Mouse (Mus musculus) neural tube, embryonic 13.5 days (tissue): ENCODE results near the gene Slc7a8. TPM values are rescaled to one million over a fixed set of nuclear protein-coding genes. Genes with fewer than 3 reads are reported as not detected.
A peak's percentile ranks its signal among the peaks of the same experiment; 100 is the strongest.

Source experiments
- ATAC-seq: fragments of 200-750 bp; cut with Nextera tagmentation; 2 replicates; pipeline ENCODE4 v1.8.0; 2017; ENCODE audit warnings: low read depth, mild to moderate bottlenecking, moderate TSS enrichment, moderate library complexity
- H3K27ac ChIP-seq: fragments of 300-500 bp; sonication (generic); replicated peaks from 2 replicates; pipeline ENCODE4 v1.5.1; 2015; ENCODE audit warnings: moderate library complexity, mild to moderate bottlenecking, inconsistent platforms
- H3K27me3 ChIP-seq: fragments of 300-500 bp; sonication (generic); 2 replicates; pipeline ENCODE4 v1.6.1; 2015; ENCODE audit warnings: mild to moderate bottlenecking, inconsistent platforms
- H3K36me3 ChIP-seq: fragments of 300-500 bp; sonication (generic); 2 replicates; pipeline ENCODE4 v1.6.1; 2015; ENCODE audit warnings: mild to moderate bottlenecking, inconsistent platforms
- H3K4me1 ChIP-seq: fragments of 300-500 bp; sonication (generic); replicated peaks from 2 replicates; pipeline ENCODE4 v1.6.1; 2015; ENCODE audit warnings: inconsistent platforms
- H3K4me2 ChIP-seq: fragments of 300-500 bp; sonication (generic); 2 replicates; pipeline ENCODE4 v1.6.1; 2015; ENCODE audit warnings: inconsistent platforms, mild to moderate bottlenecking, moderate library complexity
- H3K4me3 ChIP-seq: fragments of 300-500 bp; sonication (generic); 2 replicates; pipeline ENCODE4 v1.5.1; 2015; ENCODE audit warnings: mild to moderate bottlenecking, inconsistent platforms
- H3K9ac ChIP-seq: fragments of 300-500 bp; sonication (generic); 2 replicates; pipeline ENCODE4 v1.6.1; 2015; ENCODE audit warnings: moderate library complexity, mild to moderate bottlenecking, inconsistent platforms
- H3K9me3 ChIP-seq: fragments of 300-500 bp; sonication (generic); 2 replicates; pipeline ENCODE4 v1.6.1; 2016; ENCODE audit warnings: inconsistent platforms
- WGBS: fragments of 180-500 bp; shearing (Covaris S2); methylation state at CpG from one replicate; pipeline ENCODE4 v1.1.7; 2015; 5-methylcytosine and 5-hydroxymethylcytosine counted together
- polyA plus RNA-seq: library from polyadenylated mRNA; unstranded; fragments of >200 nt; fragmentation: Nextera tagmentation; extraction: Ambion mirVana; gene quantifications from 2 replicates; pipeline ENCODE4 v1.2.1, GENCODE M21; 2015

The Slc7a8 gene
- polyA plus RNA-seq, 1 experiment from 2014 or later: 4.4 TPM

DNA sequence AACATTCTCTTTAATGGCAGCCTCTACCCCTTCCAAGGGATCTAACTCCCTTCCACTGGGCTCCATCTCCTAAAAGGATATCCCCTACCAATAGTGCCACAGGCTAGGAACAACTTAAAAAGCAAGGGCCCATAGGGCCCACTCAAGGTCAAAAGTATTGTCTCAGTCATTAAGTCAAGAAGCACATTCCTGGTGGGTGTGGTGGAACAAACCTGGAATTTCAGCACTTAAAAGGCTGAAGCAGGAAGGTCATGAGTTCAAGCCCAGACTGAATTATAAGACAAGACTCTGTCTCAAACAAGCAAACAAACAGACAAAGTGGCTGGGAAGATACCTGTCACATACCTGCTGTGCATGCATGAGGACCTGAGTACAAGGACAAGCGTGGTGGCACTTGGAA lies 14.2 kb upstream of the Slc7a8 start:
- H3K27me3 ChIP-seq: no peaks in the 10 kb centered on the region
- H3K4me1 ChIP-seq: no peaks in the 10 kb centered on the region
- no peak for ATAC-seq
- H3K36me3 ChIP-seq: no peaks in the 10 kb centered on the region
- H3K9ac ChIP-seq: no peak overlapping the region
- H3K27ac ChIP-seq: no peak overlapping the region
- H3K4me2 ChIP-seq: no peak overlapping the region
- no peaks in the 10 kb centered on the region for H3K9me3 ChIP-seq
- 71% methylated on average over 1 of the region's 1 CpGs for WGBS
- no peak overlapping the region for H3K4me3 ChIP-seq

DNA sequence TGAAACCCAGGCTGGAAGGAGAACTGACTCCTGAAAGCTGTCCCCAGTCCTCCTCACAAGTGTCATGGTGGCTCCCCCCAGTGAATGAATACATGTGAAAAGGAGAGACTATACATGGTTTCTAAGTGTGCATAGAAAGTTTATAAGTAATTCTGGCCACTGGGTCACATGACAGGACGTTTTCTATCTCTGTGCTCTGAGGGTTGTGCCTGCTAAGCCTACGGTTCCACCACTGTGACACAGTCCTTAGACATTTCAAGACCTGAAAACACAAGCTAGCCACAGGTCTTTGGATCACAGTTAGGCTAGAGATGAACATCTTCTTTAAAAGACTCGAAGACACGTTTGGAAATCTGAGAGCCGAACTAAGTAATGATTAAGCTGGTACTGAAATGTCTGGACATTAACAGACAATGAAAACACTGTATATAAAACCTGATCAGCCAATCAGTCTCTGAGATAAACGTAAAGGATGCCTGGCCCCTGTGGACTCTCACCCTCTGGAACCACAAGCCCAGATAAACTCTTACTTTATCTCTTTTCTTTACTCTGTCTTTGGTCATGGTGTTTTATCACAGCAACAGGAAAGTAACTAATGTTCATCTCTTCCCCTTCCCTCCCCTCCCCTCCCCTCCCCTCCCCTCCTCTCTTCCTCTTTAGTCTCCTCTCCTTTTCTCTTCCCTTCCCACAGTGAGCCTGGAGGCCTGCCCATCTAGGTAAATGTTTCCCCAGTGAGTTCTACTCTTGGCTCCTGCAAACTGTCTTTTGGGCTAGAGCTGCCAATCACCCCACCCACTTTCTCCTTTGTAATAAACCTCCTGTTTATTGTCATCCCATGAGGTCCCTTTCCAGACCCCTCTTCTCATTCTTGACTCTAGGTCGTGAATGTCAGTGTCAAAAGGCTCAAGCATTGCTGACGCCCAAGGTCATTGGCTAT lies 12.4 kb upstream of the Slc7a8 start:
- ATAC-seq: no peak
- Histone ChIP-seq H3K4me1 (no peaks in the 10 kb centered on the region), H3K9me3 (no peaks in the 10 kb centered on the region), H3K27me3 (no peaks in the 10 kb centered on the region), H3K36me3 (no peaks in the 10 kb centered on the region), H3K27ac (no peak overlapping the region), H3K9ac (no peak overlapping the region), H3K4me3 (no peak overlapping the region), H3K4me2 (no peak overlapping the region)
- WGBS: 83% methylated on average over 8 of the region's 8 CpGs

DNA sequence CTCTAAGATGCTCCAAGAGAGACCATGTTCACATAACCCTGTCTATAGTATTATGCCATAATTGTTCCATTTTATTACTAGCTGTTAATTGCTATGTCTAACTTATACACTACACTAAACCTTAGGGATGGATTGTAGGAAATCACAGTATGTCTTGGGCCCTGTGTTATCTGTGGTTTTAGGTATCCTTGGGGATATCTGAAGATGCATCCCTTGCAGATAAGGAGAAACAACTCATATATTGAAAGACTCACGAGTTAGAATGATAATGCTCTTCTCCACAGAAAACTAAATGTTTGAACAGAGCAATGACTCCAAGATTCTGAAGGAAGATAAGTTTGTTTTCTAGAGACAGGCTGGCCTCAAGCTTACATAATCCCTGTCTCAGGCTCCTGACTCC lies 11.6 kb upstream of the Slc7a8 start:
- Histone ChIP-seq H3K9me3 (no peaks in the 10 kb centered on the region), H3K27me3 (no peaks in the 10 kb centered on the region), H3K4me1 (no peaks in the 10 kb centered on the region), H3K4me2 (no peak overlapping the region), H3K27ac (no peak overlapping the region), H3K9ac (no peak overlapping the region), H3K4me3 (no peak overlapping the region), H3K36me3 (no peaks in the 10 kb centered on the region)
- no peak for ATAC-seq
- 85% methylated on average over 1 of the region's 1 CpGs for WGBS

DNA sequence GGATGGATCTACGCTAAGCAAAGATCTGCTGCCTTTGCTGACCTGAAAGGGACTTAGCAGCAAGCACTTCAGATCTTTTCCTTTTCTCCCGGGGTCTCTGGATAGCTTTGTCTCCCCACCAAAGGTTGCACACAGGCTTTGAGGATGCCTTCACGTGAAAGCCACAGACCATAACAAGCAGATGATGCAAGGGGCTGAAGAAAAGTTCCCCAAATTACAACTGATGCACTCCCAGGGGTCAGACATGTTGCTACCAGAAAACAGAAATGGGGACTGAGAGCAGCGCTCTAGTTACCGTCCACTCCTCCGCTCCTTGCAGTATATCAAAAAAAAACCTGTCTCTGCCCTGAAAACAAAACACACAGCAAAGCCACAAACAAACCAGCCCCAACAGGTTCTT lies 10.4 kb upstream of the Slc7a8 start:
- ATAC-seq: no peak
- no peaks in the 10 kb centered on the region for H3K9me3 ChIP-seq
- H3K4me1 ChIP-seq: no peaks in the 10 kb centered on the region
- WGBS: 79% methylated on average over 6 of the region's 6 CpGs
- no peak overlapping the region for H3K4me3 ChIP-seq
- no peak overlapping the region for H3K4me2 ChIP-seq
- H3K27ac ChIP-seq: no peak overlapping the region
- H3K36me3 ChIP-seq: no peaks in the 10 kb centered on the region
- no peak overlapping the region for H3K9ac ChIP-seq
- no peaks in the 10 kb centered on the region for H3K27me3 ChIP-seq

DNA sequence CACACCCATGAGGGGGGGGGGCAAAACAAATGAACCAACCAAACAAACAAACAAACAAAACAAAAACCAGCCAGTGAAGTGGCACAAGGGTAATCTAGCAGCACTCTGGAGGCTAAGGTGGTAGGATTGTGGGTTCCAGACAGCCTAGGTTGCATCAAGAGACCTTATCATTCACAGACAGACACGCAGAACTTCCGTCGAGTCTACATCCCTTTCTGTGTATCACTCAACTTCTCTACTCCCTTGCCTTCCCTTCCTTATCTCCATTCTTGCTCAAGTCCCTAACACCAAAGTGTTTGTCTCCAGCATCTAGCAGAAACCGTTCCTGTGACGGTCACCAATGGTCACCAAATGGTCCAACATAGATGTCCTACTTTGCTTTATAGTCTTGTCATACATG lies 6.5 kb upstream of the Slc7a8 start:
- 94% methylated on average over 5 of the region's 5 CpGs for WGBS
- H3K4me2 ChIP-seq: no peak overlapping the region

DNA sequence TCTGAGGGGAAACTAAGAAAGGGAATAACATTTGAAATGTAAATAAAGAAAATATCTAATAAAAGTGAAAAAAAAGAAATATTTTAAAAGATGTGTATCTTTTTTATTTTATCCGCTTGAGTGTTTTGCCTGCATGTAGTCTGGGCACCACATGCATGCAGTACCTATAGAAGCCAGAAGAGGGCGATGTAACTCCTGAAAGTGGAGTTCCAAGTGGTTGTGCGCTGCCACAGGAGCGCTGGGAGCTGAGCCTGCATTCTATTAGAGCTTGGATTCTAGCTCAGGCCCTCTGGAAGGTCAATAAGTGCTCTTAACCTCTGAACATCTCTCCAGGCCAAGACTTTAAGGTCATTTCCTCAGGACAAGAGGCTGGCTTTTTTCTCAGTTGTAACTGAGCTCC lies 5.5 kb upstream of the Slc7a8 start:
- H3K36me3 ChIP-seq: no peaks in the 10 kb centered on the region
- 51% methylated on average over 4 of the region's 4 CpGs for WGBS
- H3K27me3 ChIP-seq: peaks cover 5% of the 10 kb centered on the region
- no peak for ATAC-seq
- no peak overlapping the region for H3K27ac ChIP-seq
- H3K9me3 ChIP-seq: no peaks in the 10 kb centered on the region
- no peak overlapping the region for H3K9ac ChIP-seq
- H3K4me2 ChIP-seq: no peak overlapping the region
- H3K4me1 ChIP-seq: peaks cover under 1% of the 10 kb centered on the region; the same call in 1 of the 2 replicates
- H3K4me3 ChIP-seq: no peak overlapping the region

More for the DNA sequence above, 6.5 kb upstream of the Slc7a8 start:
- H3K4me1 ChIP-seq: no peaks in the 10 kb centered on the region
- no peaks in the 10 kb centered on the region for H3K36me3 ChIP-seq
- no peaks in the 10 kb centered on the region for H3K9me3 ChIP-seq
- H3K4me3 ChIP-seq: no peak overlapping the region
- no peak overlapping the region for H3K9ac ChIP-seq
- ATAC-seq: no peak
- no peak overlapping the region for H3K27ac ChIP-seq
- H3K27me3 ChIP-seq: peaks cover 2% of the 10 kb centered on the region; the same call in 1 of the 2 replicates

DNA sequence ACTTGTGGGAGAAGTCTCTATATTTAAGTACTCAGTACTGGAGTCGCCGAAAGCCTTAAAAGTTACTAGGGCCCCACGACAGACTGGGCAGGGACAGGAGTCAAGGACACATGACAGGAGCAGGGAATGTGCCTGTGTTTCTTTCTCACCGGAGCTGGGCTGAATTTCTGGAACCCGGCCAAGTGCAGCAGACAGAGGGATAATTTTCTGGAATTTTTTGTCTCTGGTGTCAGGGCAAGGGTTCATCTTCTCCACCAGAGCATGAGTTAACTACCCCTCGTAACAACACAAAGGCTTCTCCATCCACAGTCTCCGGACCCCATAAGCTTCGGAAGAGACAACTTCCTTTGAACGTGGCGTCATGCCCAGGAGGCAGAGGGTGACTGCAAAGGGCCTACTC lies 4.7 kb upstream of the Slc7a8 start:
- Histone ChIP-seq H3K9me3 (no peaks in the 10 kb centered on the region), H3K4me2 (no peak overlapping the region), H3K27me3 (peaks cover 5% of the 10 kb centered on the region), H3K4me1 (peaks cover 4% of the 10 kb centered on the region; the same call in 1 of the 2 replicates), H3K36me3 (no peaks in the 10 kb centered on the region), H3K4me3 (no peak overlapping the region), H3K9ac (no peak overlapping the region), H3K27ac (no peak overlapping the region)
- ATAC-seq: no peak
- WGBS: 67% methylated on average over 10 of the region's 10 CpGs

DNA sequence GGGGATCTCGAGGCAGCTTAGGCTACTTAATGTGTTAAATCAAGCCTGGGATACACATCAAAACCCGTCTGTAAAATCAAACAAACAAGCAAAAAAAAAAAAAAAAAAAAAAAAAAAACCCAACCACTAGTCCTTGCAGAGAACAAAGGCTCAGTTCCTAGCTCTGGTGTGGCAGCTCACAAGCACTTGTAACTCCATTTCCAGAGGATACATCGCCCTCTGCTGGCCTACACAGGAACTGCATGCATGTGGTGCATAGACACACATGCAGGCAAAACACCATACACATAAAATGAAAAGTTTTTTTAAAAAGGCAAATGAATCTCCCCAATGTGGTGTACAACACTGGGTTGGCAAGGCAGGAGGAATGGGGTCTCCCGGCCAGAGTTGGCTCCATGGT lies 4.2 kb upstream of the Slc7a8 start:
- no peak overlapping the region for H3K27ac ChIP-seq
- peaks cover 6% of the 10 kb centered on the region; the same call in 1 of the 2 replicates for H3K4me1 ChIP-seq
- no peak overlapping the region for H3K4me3 ChIP-seq
- peaks cover 5% of the 10 kb centered on the region for H3K27me3 ChIP-seq
- 52% methylated on average over 4 of the region's 4 CpGs for WGBS
- H3K9me3 ChIP-seq: no peaks in the 10 kb centered on the region
- no peak for ATAC-seq
- H3K9ac ChIP-seq: no peak overlapping the region
- H3K36me3 ChIP-seq: no peaks in the 10 kb centered on the region
- H3K4me2 ChIP-seq: no peak overlapping the region

DNA sequence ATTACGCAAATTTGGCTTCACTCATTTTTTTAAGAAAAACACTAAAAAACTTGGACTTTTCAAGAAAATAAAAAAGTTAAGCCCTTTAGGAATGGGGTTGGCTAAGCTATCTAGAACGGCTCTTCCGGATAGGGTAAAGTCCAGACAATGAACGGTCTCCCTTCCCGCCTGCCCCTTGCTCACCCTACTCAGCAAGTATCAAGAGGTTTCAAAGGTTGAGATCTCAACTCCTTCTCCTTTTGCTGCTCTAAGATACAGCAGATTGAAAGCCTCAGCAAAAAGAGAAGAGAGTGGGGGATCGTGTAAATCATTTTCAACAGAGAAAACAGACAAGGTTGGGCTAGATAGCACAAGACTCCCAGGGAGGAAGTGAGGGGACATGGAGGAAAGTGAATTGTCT lies 1.2 kb upstream of the Slc7a8 start:
- WGBS: 88% methylated on average over 6 of the region's 6 CpGs

DNA sequence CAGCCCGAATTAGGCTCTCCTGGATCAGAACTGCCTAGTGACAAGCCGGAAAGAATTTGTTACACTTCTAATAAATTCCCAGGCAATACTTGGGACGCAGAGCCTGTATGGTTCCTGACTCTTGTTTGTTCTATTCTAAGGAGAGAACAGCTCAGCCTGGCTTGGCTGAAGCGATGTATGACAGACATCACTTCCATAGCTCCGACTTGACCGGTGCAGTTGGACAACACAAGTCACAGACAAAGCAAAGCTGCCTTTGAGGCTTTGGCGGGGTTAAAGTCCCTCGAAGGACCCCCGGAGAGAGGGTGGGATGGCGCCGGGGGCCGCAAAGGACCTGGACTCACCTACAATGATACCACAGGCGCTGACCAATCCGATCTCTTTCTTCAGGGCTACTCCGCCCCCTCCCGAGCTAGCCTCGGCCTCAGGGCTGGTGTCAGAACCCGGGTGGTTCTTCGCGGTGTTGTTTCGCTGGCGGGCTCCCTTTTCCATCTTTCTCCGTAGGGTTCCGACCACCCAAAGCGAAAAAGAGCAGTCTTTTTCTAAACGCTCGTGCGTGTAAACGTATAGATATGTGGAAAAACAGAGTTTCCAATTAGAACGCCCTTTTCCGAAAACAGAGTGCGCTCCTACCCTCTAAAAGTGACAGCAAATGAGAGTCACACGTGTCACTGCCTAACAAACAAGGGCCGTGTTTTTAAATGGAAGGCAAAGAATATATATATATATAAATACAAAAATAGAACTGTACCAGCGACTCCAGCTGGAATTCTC lies 723 bp downstream of the Slc7a8 start:
- Histone ChIP-seq H3K27ac (peak overlapping the region; percentile 61), H3K4me1 (peaks cover 17% of the 10 kb centered on the region; the same call in 1 of the 2 replicates), H3K4me2 (peak overlapping the region; percentile 86), H3K36me3 (no peaks in the 10 kb centered on the region), H3K4me3 (peak overlapping the region; percentile 53), H3K27me3 (peaks cover 19% of the 10 kb centered on the region), H3K9me3 (no peaks in the 10 kb centered on the region), H3K9ac (peak overlapping the region; percentile 71)
- WGBS: 2% methylated on average over 35 of the region's 35 CpGs
- ATAC-seq: peak; percentile 88

More for the DNA sequence above, 1.2 kb upstream of the Slc7a8 start:
- no peak for ATAC-seq
- Histone ChIP-seq H3K27ac (no peak overlapping the region), H3K27me3 (peaks cover 19% of the 10 kb centered on the region), H3K36me3 (no peaks in the 10 kb centered on the region), H3K4me3 (no peak overlapping the region), H3K9ac (no peak overlapping the region), H3K4me1 (peaks cover 17% of the 10 kb centered on the region; the same call in 1 of the 2 replicates), H3K4me2 (no peak overlapping the region), H3K9me3 (no peaks in the 10 kb centered on the region)

DNA sequence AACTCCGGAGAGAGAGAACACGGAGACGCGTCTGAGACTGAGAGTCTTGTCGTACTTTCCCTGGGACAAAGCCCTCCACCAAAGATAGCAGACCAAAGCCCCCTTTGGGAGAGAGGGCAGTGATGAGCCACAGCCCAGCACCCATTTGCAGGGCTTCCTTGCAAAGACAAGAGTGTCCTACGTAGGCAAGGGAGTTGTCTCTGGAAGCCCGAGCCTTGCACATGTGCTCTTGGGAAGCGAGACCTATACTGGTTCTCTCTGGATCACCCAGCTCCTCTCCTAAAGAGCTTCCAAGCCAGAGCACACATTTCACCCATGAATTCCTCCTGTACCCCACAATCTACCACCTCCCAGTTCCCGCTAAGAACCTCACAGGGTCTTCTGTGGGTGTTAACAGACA lies 1.7 kb downstream of the Slc7a8 start:
- no peak for ATAC-seq
- Histone ChIP-seq H3K27me3 (peaks cover 19% of the 10 kb centered on the region), H3K9me3 (no peaks in the 10 kb centered on the region), H3K4me1 (peaks cover 17% of the 10 kb centered on the region; the same call in 1 of the 2 replicates), H3K27ac (no peak overlapping the region), H3K4me3 (peak overlapping the region; percentile 53; the same call in 1 of the 2 replicates), H3K4me2 (peak overlapping the region; percentile 86), H3K9ac (peak overlapping the region; percentile 71), H3K36me3 (no peaks in the 10 kb centered on the region)
- 85% methylated on average over 9 of the region's 9 CpGs for WGBS

DNA sequence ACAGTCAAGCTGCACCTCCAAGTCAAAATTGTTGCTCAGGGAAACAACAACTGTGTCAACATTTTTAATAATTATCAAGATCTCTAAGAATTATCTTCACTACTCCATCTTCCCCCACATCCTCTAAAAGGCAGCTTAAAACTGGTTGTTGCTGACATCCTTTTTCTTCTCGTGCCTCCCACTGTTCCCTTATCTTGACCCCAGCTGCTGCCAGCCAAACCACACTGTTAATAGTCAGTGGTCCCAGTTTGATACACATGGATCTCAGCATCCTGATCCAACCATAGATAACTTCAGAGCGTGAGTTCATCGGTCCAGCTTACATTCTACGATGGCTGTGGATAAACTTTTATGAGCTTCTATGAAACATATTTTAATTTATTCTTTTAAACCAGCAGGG lies 3.9 kb downstream of the Slc7a8 start:
- ATAC-seq: no peak
- Histone ChIP-seq H3K4me3 (no peak overlapping the region), H3K9ac (no peak overlapping the region), H3K27me3 (peaks cover 14% of the 10 kb centered on the region), H3K9me3 (no peaks in the 10 kb centered on the region), H3K4me1 (peaks cover 17% of the 10 kb centered on the region; the same call in 1 of the 2 replicates), H3K36me3 (no peaks in the 10 kb centered on the region), H3K4me2 (no peak overlapping the region), H3K27ac (no peak overlapping the region)
- WGBS: 84% methylated on average over 4 of the region's 4 CpGs
